Mouse (Mus musculus): ENCODE results near the gene Sh2b2. TPM values are rescaled to one million over a fixed set of nuclear protein-coding genes. Genes with fewer than 3 reads are reported as not detected.

Gene Sh2b2
- polyA plus RNA-seq, 1 experiment from 2014 or later: 14.4 TPM

DNA sequence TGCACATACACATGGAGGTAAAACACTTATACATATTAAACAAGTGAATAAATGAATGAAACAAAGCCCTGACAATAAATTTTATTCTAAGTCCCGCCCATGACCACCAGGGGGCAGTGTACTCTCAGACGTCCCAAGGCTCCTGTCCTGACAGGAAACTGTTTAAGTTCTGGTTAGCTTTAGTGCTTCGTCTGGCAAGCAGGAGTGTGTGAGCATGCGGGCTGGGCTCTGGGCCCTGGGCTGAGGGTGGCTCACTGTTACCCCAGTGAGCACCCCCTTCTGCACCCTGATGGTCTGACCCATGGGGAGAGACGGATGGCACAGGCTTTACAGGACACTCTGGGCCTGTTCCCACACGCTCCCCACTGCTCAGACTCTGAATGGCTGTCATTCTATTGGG is 12.6 kb upstream of the Sh2b2 start:
- Histone ChIP-seq H3K9me3 (replicated peaks) (no peaks in the 10 kb centered on the region), H3K4me1 (peaks cover 11% of the 10 kb centered on the region), H3K4me3 (no peak overlapping the region), H3K36me3 (no peaks in the 10 kb centered on the region; the same call in 1 of the 2 replicates), H3K27me3 (ENCODE audit: low read depth, poor library complexity, severe bottlenecking) (no peaks in the 10 kb centered on the region), H3K27ac (peak overlapping the region; percentile 46)
- WGBS: 37% methylated on average over 6 of the region's 6 CpGs
- DNase-seq (ENCODE audit: low spot score): peak; percentile 87

DNA sequence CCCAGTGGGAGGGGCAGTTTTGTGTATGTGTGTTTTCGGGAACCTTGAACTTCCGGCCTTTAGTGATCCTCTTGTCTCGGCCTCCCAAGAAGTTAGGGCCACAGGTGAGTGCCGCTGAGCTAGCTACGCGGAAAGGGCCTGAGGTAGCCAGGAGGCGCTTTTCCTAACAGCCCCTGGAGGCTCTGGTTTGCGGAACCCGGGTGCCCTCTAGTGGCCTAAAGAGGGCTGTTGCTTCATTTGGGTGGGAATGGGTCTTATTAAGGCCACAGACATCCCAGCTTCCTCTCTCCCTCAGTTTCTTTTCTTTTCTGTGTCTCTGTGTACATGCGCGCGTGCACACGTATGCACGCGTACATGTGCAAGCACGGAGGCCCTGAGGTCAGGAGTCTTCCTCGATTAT is 6.5 kb upstream of the Sh2b2 start:
- H3K27me3 ChIP-seq (ENCODE audit: low read depth, poor library complexity, severe bottlenecking): no peaks in the 10 kb centered on the region
- no peaks in the 10 kb centered on the region for H3K9me3 ChIP-seq (replicated peaks)
- peaks cover 10% of the 10 kb centered on the region; the same call in 1 of the 2 replicates for H3K4me1 ChIP-seq
- no peak overlapping the region for H3K4me3 ChIP-seq
- H3K27ac ChIP-seq: no peak overlapping the region
- peaks cover 10% of the 10 kb centered on the region for H3K36me3 ChIP-seq
- 14% methylated on average over 17 of the region's 17 CpGs for WGBS
- peak; percentile 89 for DNase-seq (ENCODE audit: low spot score)

DNA sequence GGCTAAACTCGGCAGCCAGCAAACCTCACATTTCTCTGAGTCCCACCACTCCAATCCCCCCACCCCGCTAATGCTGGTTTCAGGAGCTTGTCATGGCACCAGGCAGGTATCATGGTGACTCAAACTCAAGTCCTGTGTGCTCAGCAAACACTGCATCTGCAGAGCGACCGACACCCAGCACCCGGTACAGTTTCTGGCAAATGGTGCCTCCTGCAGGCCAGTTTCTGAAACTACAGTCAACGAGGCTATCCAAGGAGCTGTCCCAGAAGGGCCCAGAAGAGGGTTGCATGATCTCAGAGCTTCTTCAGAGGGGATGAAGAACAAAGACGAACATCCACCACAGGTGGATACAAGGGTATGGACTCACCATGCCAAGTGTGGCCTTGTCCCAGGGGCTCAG is 4.6 kb upstream of the Sh2b2 start:
- peaks cover 15% of the 10 kb centered on the region for H3K4me1 ChIP-seq
- WGBS: 51% methylated on average over 7 of the region's 7 CpGs
- H3K4me3 ChIP-seq: no peak overlapping the region
- no peak overlapping the region for H3K27ac ChIP-seq
- peak; percentile 45 for DNase-seq (ENCODE audit: low spot score)
- peaks cover 10% of the 10 kb centered on the region for H3K36me3 ChIP-seq
- no peaks in the 10 kb centered on the region for H3K9me3 ChIP-seq (replicated peaks)
- H3K27me3 ChIP-seq (ENCODE audit: low read depth, poor library complexity, severe bottlenecking): no peaks in the 10 kb centered on the region

DNA sequence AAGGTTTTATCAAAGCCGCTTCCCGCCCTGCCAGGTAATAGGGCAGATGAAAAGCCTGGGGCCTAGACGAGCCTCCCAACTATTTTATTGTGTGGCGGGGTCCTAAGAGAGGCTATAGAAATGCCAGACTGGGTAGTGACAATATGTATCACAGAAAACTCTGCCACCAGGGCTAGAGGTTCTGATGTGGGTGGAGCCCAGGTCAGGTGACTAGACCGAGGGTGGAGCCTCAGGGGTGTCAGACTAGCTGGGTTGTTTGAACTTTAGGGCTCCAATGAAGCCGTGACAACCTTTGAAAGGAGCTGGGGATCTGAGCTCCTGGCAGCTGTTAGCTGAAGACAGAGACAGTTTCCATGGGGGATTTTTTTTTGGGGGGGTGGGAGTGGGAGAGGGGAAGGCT is 2.1 kb upstream of the Sh2b2 start:
- DNase-seq (ENCODE audit: low spot score): no peak
- 60% methylated on average over 6 of the region's 6 CpGs for WGBS
- H3K4me1 ChIP-seq: peaks cover 35% of the 10 kb centered on the region
- H3K27ac ChIP-seq: 0 out of 2 replicates have a peak overlapping the region, but pooled peaks have one; percentile 30
- no peaks in the 10 kb centered on the region for H3K9me3 ChIP-seq (replicated peaks)
- H3K27me3 ChIP-seq (ENCODE audit: low read depth, poor library complexity, severe bottlenecking): no peaks in the 10 kb centered on the region
- H3K36me3 ChIP-seq: peaks cover 10% of the 10 kb centered on the region
- no peak overlapping the region for H3K4me3 ChIP-seq

DNA sequence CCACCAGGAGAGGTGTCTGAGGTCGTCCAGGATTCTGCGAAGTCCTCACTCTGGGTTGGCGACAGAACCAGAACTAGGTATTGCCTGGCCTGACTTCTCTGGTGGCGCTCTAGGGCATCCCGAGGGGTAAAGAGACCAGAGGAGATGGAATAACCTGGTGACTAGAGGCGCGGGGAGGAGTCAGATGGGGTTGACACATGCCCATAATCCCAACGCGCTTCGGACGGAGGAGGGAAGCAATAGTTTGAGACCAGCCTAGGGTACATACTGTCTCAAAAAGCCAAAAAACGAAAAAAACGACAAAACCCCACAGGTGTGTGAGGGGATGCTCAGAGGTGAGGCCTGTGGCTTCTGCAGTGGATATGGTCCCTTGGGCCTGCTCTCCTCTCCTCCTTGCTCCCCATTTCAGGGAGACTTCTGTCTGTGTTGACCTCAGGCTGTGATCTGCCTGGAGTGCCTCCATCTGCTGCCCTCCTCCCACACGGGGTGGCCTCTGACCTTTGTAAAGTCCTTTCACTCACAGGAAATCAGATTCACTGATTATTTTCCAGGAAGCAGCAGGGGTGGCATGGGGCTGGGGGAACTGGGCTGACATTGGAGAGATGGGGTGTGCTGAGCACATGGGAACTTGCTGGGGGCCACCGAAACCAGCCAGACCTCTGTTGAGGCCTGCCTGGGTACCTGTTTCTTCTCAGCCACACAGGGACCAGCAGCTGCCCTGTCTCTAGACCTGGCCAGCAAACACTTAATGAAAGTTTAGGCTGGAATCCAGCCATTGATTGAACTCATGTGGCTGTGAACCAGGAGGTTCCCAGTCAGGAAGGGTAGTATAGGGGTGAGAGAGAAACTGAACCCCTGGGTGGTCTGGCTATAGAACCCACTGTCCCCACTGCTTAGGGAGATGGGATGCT is 560 bp downstream of the Sh2b2 start:
- Histone ChIP-seq H3K36me3 (peaks cover 6% of the 10 kb centered on the region), H3K4me1 (peaks cover 44% of the 10 kb centered on the region), H3K9me3 (replicated peaks) (no peaks in the 10 kb centered on the region), H3K27me3 (ENCODE audit: low read depth, poor library complexity, severe bottlenecking) (no peaks in the 10 kb centered on the region), H3K4me3 (peak overlapping the region; percentile 72), H3K27ac (peak overlapping the region; percentile 88)
- WGBS: 10% methylated on average over 15 of the region's 15 CpGs
- DNase-seq (ENCODE audit: low spot score): no peak

DNA sequence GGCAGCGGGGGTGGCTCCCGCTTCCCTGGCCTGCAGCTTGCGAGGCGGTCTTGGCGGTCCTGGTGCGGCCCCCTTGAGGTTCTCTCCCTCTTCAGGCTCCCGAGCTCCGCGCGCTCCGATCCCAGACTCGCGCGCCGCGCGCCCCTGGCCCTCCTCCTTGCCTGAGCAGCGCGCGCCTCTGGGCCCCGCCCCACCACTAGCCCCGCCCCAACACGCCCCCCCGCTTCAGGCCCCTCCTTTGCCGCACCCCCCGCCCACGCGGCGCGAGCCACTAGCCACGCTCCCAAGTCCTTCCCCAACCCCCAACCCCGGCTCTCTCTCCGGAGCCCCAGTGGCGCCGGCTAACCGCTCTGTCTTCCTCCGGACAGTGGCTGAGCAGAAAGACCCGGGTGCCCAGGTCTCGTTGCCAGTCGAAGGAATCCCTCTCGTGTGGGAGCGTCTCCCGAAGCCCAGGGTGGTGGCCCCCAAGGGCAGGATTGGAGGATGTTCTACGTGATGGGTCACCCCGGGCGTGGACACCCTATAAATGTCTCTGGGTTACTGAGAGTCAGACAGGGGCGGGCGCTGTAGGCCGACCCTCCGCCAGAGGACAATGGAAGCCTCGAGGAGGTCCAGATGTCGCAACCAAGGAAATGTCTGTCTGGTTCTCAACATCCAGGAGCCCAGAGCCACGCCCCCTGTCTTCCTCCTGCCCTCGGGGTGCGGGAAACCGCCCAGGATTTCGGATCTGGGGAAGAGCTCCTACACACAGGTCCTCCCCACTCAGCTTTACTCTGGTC is 1.4 kb downstream of the Sh2b2 start:
- no peaks in the 10 kb centered on the region for H3K27me3 ChIP-seq (ENCODE audit: low read depth, poor library complexity, severe bottlenecking)
- DNase-seq (ENCODE audit: low spot score): peak; percentile 92
- peaks cover under 1% of the 10 kb centered on the region; the same call in 1 of the 2 replicates for H3K36me3 ChIP-seq
- H3K4me1 ChIP-seq: peaks cover 51% of the 10 kb centered on the region
- WGBS: under 1% methylated on average over 57 of the region's 57 CpGs
- H3K27ac ChIP-seq: peak overlapping the region; percentile 88
- H3K4me3 ChIP-seq: peak overlapping the region; percentile 72
- H3K9me3 ChIP-seq (replicated peaks): no peaks in the 10 kb centered on the region

DNA sequence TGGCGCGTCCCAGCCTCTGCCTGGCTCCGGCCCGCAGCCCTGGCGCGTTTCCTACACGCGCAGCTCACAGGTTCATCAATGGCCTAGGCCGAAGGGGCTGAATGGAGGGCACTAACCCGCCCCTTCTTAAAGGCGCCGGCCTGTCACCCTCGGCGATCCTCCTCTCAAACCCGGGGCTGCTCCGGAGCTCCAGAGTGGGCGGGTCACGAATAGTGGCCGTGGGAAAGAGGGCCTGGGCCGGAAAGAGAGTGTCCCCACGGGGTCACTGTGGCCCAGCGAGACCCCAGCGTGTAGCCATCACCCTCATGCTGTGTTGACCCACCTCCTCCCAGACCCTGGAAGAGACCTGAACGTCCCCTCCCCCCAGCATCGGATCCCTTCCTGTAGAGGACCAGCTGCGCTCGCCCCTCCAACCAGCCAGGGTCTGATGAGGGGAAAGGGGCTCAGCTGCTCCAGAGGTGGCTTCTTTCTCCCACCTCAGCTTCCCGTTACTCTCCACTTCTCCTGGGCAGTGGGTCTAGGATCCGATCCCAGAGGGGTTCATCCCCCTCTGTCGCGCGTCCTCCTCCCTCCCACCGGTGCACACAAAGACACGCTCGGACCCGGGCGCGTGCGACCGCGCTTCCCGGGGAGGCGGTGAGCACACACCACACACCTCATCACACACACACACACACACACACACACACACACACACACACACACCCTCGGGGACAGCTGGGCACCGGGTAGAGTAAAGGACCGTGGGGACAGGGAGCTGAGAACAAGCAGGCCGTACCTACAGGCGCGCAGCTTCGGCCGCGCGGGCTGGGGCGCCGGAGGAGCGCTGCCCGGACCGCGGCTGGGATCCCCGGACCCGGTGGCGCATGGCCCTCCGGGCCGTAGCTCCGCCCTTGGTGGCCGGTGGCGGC is 2.2 kb downstream of the Sh2b2 start:
- under 1% methylated on average over 67 of the region's 67 CpGs for WGBS
- Histone ChIP-seq H3K4me3 (peak overlapping the region; percentile 72), H3K27me3 (ENCODE audit: low read depth, poor library complexity, severe bottlenecking) (no peaks in the 10 kb centered on the region), H3K4me1 (peaks cover 51% of the 10 kb centered on the region), H3K9me3 (replicated peaks) (no peaks in the 10 kb centered on the region), H3K36me3 (no peaks in the 10 kb centered on the region), H3K27ac (peak overlapping the region; percentile 88)
- DNase-seq (ENCODE audit: low spot score): peak; percentile 75

DNA sequence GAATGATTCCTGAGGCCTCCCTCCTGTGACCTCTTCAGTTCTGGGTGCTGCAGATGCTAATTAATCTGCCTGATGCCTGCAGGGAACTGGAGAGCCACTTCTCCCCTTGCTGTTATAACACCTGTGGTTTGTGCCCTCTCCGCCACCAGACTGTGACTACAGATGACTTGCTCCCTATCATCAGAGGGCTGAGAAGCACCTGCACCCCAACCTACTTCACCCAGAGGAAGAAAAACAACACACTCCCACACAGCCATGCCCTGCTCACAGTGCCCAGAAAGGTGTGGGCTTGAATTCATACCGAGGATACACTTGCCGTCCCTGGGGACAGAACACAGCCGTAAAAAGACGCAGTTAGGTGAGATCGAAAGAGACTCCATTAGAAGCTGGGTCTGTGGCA is 5.2 kb downstream of the Sh2b2 start:
- 82% methylated on average over 6 of the region's 6 CpGs for WGBS
- no peaks in the 10 kb centered on the region for H3K9me3 ChIP-seq (replicated peaks)
- H3K4me1 ChIP-seq: peaks cover 59% of the 10 kb centered on the region

DNA sequence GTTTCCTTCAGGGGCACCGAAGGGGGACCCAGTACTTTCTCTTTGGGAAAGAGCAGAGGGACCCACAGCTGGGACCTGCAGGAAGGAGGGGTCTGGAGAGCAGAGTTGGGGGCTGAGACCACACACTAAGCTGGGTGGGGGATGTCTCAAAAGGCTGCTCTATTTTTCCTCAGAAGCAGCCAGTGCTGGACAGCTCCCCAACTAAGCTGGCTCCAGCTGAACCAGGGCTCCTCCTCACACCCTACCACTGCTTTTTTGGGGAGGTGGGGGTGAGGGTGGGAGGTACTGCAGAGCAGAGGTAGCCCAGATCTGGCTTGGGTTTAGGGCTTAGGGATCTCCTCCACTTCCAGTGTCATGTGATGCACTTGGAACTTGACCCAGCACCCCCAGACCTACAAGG is 6.0 kb downstream of the Sh2b2 start:
- Histone ChIP-seq H3K9me3 (replicated peaks) (no peaks in the 10 kb centered on the region), H3K27ac (no peak overlapping the region), H3K27me3 (ENCODE audit: low read depth, poor library complexity, severe bottlenecking) (no peaks in the 10 kb centered on the region), H3K4me3 (no peak overlapping the region), H3K36me3 (no peaks in the 10 kb centered on the region), H3K4me1 (peaks cover 51% of the 10 kb centered on the region)
- DNase-seq (ENCODE audit: low spot score): peak; percentile 40
- 64% methylated on average over 1 of the region's 1 CpGs for WGBS

More for the DNA sequence above, 5.2 kb downstream of the Sh2b2 start:
- no peak overlapping the region for H3K4me3 ChIP-seq
- DNase-seq (ENCODE audit: low spot score): no peak
- H3K27me3 ChIP-seq (ENCODE audit: low read depth, poor library complexity, severe bottlenecking): no peaks in the 10 kb centered on the region
- H3K36me3 ChIP-seq: no peaks in the 10 kb centered on the region
- no peak overlapping the region for H3K27ac ChIP-seq

DNA sequence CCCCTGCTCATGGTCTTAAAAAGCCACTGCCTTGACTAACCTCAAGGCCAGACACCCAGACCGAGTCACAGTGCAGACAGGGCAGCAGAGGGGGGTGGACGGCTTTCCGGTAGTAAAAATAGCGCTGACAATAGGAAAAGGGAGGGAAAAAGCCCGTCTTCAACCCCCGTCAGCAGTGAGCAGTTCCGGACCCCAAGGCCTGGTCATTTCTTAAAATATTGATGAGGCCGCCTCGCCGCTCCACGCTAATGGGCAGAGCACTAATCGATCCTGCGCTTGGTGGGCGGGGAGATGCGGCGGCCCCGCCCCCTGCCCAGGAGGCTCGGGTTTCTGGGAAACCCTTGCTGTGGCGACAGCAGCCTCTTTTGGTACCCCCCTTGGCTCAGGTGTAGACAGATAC is 8.7 kb downstream of the Sh2b2 start:
- H3K27ac ChIP-seq: no peak overlapping the region
- peak; percentile 51 for DNase-seq (ENCODE audit: low spot score)
- WGBS: under 1% methylated on average over 19 of the region's 19 CpGs

DNA sequence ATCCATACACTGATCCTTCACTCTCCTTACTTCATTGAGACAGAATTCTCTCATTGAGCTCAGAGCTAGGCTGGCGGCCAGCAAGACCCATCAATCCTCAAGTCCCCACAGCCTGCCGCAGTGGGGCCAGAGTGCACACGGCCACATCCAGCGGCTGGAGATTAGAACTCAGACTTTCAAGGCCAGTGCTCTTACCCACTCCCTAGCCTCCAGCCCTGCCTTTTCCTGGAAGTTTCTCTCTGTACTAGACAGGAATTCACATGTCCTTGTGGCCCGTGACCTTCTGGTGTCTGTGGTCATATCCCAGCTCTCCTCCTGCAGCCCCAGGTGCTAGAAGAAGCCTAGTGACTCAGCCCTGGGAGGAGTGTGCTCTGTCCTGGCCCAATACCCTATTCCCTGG is 9.7 kb downstream of the Sh2b2 start:
- no peak overlapping the region for H3K27ac ChIP-seq
- H3K9me3 ChIP-seq (replicated peaks): no peaks in the 10 kb centered on the region
- DNase-seq (ENCODE audit: low spot score): no peak
- peaks cover 36% of the 10 kb centered on the region for H3K4me1 ChIP-seq
- H3K4me3 ChIP-seq: no peak overlapping the region
- 79% methylated on average over 5 of the region's 5 CpGs for whole genome bisulfite sequencing
- H3K36me3 ChIP-seq: peaks cover 6% of the 10 kb centered on the region
- peaks cover 32% of the 10 kb centered on the region for H3K27me3 ChIP-seq (ENCODE audit: low read depth, poor library complexity, severe bottlenecking)

More for the DNA sequence above, 8.7 kb downstream of the Sh2b2 start:
- Histone ChIP-seq H3K27me3 (ENCODE audit: low read depth, poor library complexity, severe bottlenecking) (peaks cover 22% of the 10 kb centered on the region), H3K9me3 (replicated peaks) (no peaks in the 10 kb centered on the region), H3K4me1 (peaks cover 34% of the 10 kb centered on the region), H3K36me3 (no peaks in the 10 kb centered on the region), H3K4me3 (peak overlapping the region; percentile 46)

DNA sequence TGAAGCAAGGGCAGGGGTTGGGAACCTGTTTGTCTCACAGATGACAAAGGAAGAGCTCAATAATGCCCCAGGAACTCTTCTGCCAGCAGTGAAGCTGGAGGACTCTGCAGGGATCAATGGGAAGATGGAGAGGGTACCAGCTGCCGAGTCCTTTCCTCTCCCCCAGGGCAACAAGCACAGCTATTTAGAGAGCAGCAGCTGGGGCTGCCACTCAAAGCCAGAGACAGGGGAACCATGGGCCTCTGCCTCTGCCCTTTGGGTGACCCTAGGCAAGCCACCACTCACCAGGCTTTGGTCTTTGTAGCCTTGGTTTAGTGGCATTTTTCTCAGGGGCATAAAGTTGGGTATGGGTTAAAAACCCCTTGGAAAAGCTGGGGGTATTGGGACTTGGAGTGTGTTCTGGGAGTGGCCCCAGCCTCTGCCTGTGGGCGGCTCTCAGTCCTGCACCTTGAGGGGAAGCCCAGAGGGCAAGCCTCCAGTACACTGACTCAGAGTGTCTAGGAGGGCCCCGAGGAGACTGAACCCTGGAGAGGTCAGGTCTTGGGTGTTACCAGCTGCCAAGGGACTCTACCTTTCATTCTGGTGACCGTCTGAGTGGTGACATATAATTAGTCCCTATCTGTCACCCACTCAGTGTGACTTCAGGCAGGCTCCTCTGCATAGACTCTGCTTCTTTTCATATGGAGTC is 15.9 kb downstream of the Sh2b2 start:
- peaks cover 39% of the 10 kb centered on the region for H3K27me3 ChIP-seq (ENCODE audit: low read depth, poor library complexity, severe bottlenecking)
- H3K27ac ChIP-seq: no peak overlapping the region
- H3K9me3 ChIP-seq (replicated peaks): no peaks in the 10 kb centered on the region
- WGBS: 59% methylated on average over 4 of the region's 4 CpGs
- H3K36me3 ChIP-seq: peaks cover 59% of the 10 kb centered on the region
- H3K4me1 ChIP-seq: peaks cover 19% of the 10 kb centered on the region
- H3K4me3 ChIP-seq: no peak overlapping the region
- no peak for DNase-seq (ENCODE audit: low spot score)
